8 mouse cellular contexts compared by ENCODE assay signal in genomic region chr2:103760906-103761716, GRCm38 (mm10). TPM values are rescaled to one million over a fixed set of nuclear protein-coding genes. Genes with fewer than 3 reads are reported as not detected.
DNase-seq lines count a peak whose midpoint lies in the region; ATAC-seq and TF ChIP-seq lines count a peak whose summit lies in the region.

Gene Nat10, minus strand, starts transcription at chr2:103761270.

- no peak for TF ChIP-seq CTCF in kidney, adult 2 months (conservative IDR thresholded peaks at IDR 0.05; ENCODE audit: insufficient read depth, insufficient read length, low read depth, low read length)
- no peak for TF ChIP-seq CTCF in spleen, adult 2 months (IDR thresholded peaks at IDR 0.05; ENCODE audit: extremely low read depth, insufficient read depth, insufficient read length, insufficient replicate concordance)

- ATAC-seq in embryonic facial prominence, embryonic 13.5 days (ENCODE audit: insufficient number of reproducible peaks, insufficient read depth, low FRiP score, low TSS enrichment, low read depth): peak; percentile 94
- peak; percentile 94 for ATAC-seq in limb, embryonic 12.5 days (ENCODE audit: insufficient number of reproducible peaks, insufficient read depth, low FRiP score, low TSS enrichment, low read depth)
- peak; percentile 97 for ATAC-seq in midbrain, embryonic 15.5 days (replicated peaks)

- H3K4me2 ChIP-seq in embryonic facial prominence, embryonic 13.5 days: peak within 1 kb of the TSS; percentile 80
- peak within 1 kb of the TSS; percentile 85 for H3K4me2 ChIP-seq in limb, embryonic 12.5 days
- peak within 1 kb of the TSS; percentile 92 for H3K4me2 ChIP-seq in midbrain, embryonic 15.5 days

- DNase-seq in 3134 (ENCODE audit: extremely low read depth, insufficient read length, low spot score): peak; percentile 91
- peak; percentile 96 to 97 for DNase-seq in adrenal gland, postnatal 36 days
- DNase-seq in heart, adult 18-20 months: peak; percentile 98 to 99
- DNase-seq in kidney, adult 2 months: peak; percentile 99
- peak; percentile 96 to 99 for DNase-seq in spleen, adult 2 months (ENCODE audit: low read depth in 1 of 2, low spot score in 2 of 2)

- no peaks in the 10 kb centered on the region for H3K27me3 ChIP-seq in embryonic facial prominence, embryonic 13.5 days
- no peaks in the 10 kb centered on the region for H3K27me3 ChIP-seq in kidney, adult 2 months (replicated peaks; ENCODE audit: control insufficient read depth, insufficient read depth, low read length)
- H3K27me3 ChIP-seq in limb, embryonic 12.5 days: no peaks in the 10 kb centered on the region
- no peaks in the 10 kb centered on the region for H3K27me3 ChIP-seq in midbrain, embryonic 15.5 days (replicated peaks)
- no peaks in the 10 kb centered on the region for H3K27me3 ChIP-seq in spleen, adult 2 months (ENCODE audit: control insufficient read depth, insufficient read depth, low read length)

- H3K9me3 ChIP-seq in embryonic facial prominence, embryonic 13.5 days: no peaks in the 10 kb centered on the region
- H3K9me3 ChIP-seq in limb, embryonic 12.5 days: no peaks in the 10 kb centered on the region
- H3K9me3 ChIP-seq in midbrain, embryonic 15.5 days: no peaks in the 10 kb centered on the region

- peak; percentile 24 for TF ChIP-seq POLR2A in kidney, adult 2 months (IDR thresholded peaks at IDR 0.05; ENCODE audit: low read depth, low read length)
- no peak for TF ChIP-seq POLR2A in spleen, adult 2 months (IDR thresholded peaks at IDR 0.05; ENCODE audit: low read depth, low read length)

- H3K4me1 ChIP-seq in embryonic facial prominence, embryonic 13.5 days: peaks cover 12% of the 10 kb centered on the region
- 0 out of 2 replicates have a peak, but pooled peaks cover 2% of the 10 kb centered on the region for H3K4me1 ChIP-seq in kidney, adult 2 months (ENCODE audit: control insufficient read depth, insufficient read depth, low read length)
- H3K4me1 ChIP-seq in limb, embryonic 12.5 days (replicated peaks): peaks cover 9% of the 10 kb centered on the region
- H3K4me1 ChIP-seq in midbrain, embryonic 15.5 days: peaks cover 22% of the 10 kb centered on the region
- H3K4me1 ChIP-seq in spleen, adult 2 months (ENCODE audit: control insufficient read depth, insufficient read depth, insufficient read length): peaks cover 2% of the 10 kb centered on the region

- peak within 1 kb of the TSS; percentile 80 for H3K27ac ChIP-seq in embryonic facial prominence, embryonic 13.5 days
- H3K27ac ChIP-seq in kidney, adult 2 months (ENCODE audit: insufficient read depth, low read depth, low read length): peak within 1 kb of the TSS; percentile 26
- peak within 1 kb of the TSS; percentile 77 for H3K27ac ChIP-seq in limb, embryonic 12.5 days
- peak within 1 kb of the TSS; percentile 75 for H3K27ac ChIP-seq in midbrain, embryonic 15.5 days
- peak within 1 kb of the TSS; percentile 54 for H3K27ac ChIP-seq in spleen, adult 2 months (ENCODE audit: insufficient read depth, low read length)

- peak within 1 kb of the TSS; percentile 76 for H3K9ac ChIP-seq in embryonic facial prominence, embryonic 13.5 days
- peak within 1 kb of the TSS; percentile 63 for H3K9ac ChIP-seq in limb, embryonic 12.5 days (replicated peaks)
- peak within 1 kb of the TSS; percentile 68 for H3K9ac ChIP-seq in midbrain, embryonic 15.5 days

- H3K36me3 ChIP-seq in embryonic facial prominence, embryonic 13.5 days: peaks cover 13% of the 10 kb centered on the region
- H3K36me3 ChIP-seq in kidney, adult 2 months (ENCODE audit: control insufficient read depth, insufficient read depth, low read length): peaks cover 3% of the 10 kb centered on the region
- peaks cover 22% of the 10 kb centered on the region for H3K36me3 ChIP-seq in limb, embryonic 12.5 days
- peaks cover 5% of the 10 kb centered on the region; the same call in 1 of the 2 replicates for H3K36me3 ChIP-seq in midbrain, embryonic 15.5 days (replicated peaks)
- peaks cover 7% of the 10 kb centered on the region for H3K36me3 ChIP-seq in spleen, adult 2 months (ENCODE audit: control insufficient read depth, insufficient read depth, low read length)

- under 1% methylated on average over 47 of the region's 47 CpGs for WGBS in embryonic facial prominence, embryonic 13.5 days
- WGBS in kidney, adult 2 months: under 1% methylated on average over 47 of the region's 47 CpGs
- under 1% methylated on average over 47 of the region's 47 CpGs for WGBS in limb, embryonic 12.5 days
- under 1% methylated on average over 47 of the region's 47 CpGs for WGBS in midbrain, embryonic 15.5 days
- under 1% methylated on average over 47 of the region's 47 CpGs for WGBS in spleen, adult 2 months

- H3K4me3 ChIP-seq in embryonic facial prominence, embryonic 13.5 days: peak within 1 kb of the TSS; percentile 76
- H3K4me3 ChIP-seq in kidney, adult 2 months (ENCODE audit: insufficient read depth, low read depth, low read length): peak within 1 kb of the TSS; percentile 81
- H3K4me3 ChIP-seq in limb, embryonic 12.5 days (replicated peaks): peak within 1 kb of the TSS; percentile 72
- peak within 1 kb of the TSS; percentile 64 for H3K4me3 ChIP-seq in midbrain, embryonic 15.5 days
- H3K4me3 ChIP-seq in spleen, adult 2 months (ENCODE audit: extremely low read depth, insufficient read depth, insufficient read length): peak within 1 kb of the TSS; percentile 93

RNA-seq across cellular contexts. Expression of gene Nat10, which starts in this region (rescaled TPM):
- 10 to 100 TPM; 34.4 to 37.3 TPM for total RNA-seq in adrenal gland, postnatal 36 days (2021)
- polyA plus RNA-seq in embryonic facial prominence, embryonic 13.5 days (2015; fragmentation: Nextera tagmentation; extraction: Ambion mirVana): 28.8 and 29.9 TPM in 2 replicates
- 10 to 100 TPM; 15.5 to 17.7 TPM for total RNA-seq in heart, adult 18-20 months (2021)
- polyA plus RNA-seq in kidney, adult 2 months (2012; rRNA removed): 23.8 and 29.6 TPM in 2 replicates
- 33.0 and 33.7 TPM in 2 replicates for polyA plus RNA-seq in limb, embryonic 12.5 days (2016; fragmentation: Nextera tagmentation; extraction: Ambion mirVana)
- 20.1 and 20.4 TPM in 2 replicates for polyA plus RNA-seq in midbrain, embryonic 15.5 days (2015; fragmentation: Nextera tagmentation; extraction: Ambion mirVana)
- 35.5 and 40.9 TPM in 2 replicates for polyA plus RNA-seq in spleen, adult 2 months (2012; rRNA removed)

Comparison
In these comparisons a context has a peak if more than half of its experiments do, and no peak if none do; other contexts are left out.
1. Peak in every context shown above with its lines: DNase-seq, ATAC-seq, H3K4me3 ChIP-seq and H3K27ac ChIP-seq.
2. H3K27ac ChIP-seq: peak in every context shown above with its lines; median percentile 80 in embryonic facial prominence, embryonic 13.5 days; 77 in limb, embryonic 12.5 days; 75 in midbrain, embryonic 15.5 days; 54 in spleen, adult 2 months; 26 in kidney, adult 2 months.